Mouse (Mus musculus): ENCODE measurements around the gene Rusc1.
"Not testable (repeated sequence)": the region's sequence is repeated elsewhere in the genome, so short reads cannot be mapped to it uniquely, and the experiment has no call there.

Rusc1 gene

DNA sequence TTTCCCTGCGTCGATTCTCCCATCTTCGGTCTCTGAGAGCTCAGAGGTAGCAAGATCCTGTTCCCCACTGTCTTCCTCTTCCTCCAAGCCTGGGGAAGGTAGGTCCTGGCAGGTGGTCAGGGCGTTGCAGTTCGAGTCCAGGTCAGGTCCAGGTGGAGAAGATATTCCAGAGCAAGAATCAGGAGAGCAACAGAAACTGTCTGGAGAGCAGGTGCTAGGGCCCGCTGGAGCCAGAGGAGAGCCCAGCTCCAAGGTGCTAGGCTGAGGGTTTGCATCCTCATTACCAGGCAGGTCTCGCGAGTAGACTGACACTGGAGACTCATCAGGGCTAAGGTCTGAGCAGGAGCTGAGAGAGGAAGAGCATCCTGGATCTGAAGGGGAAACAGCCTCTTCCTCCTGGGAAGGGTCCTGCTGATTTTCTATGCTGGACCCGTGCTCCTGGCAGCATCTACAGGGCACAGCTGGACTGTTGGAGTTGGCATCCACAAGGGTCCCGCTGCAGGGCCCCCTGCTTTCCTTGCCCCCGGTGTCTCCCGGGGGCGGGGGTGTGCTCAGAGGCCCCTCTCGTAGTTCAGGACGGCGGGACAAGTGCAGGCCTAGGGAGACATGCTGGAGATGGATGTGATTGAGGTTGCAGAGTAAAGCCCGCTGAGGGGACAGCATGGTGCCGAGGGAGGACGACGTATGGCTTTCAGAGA lies 1.2 kb downstream of the Rusc1 start:
- no peak for DNase-seq

DNA sequence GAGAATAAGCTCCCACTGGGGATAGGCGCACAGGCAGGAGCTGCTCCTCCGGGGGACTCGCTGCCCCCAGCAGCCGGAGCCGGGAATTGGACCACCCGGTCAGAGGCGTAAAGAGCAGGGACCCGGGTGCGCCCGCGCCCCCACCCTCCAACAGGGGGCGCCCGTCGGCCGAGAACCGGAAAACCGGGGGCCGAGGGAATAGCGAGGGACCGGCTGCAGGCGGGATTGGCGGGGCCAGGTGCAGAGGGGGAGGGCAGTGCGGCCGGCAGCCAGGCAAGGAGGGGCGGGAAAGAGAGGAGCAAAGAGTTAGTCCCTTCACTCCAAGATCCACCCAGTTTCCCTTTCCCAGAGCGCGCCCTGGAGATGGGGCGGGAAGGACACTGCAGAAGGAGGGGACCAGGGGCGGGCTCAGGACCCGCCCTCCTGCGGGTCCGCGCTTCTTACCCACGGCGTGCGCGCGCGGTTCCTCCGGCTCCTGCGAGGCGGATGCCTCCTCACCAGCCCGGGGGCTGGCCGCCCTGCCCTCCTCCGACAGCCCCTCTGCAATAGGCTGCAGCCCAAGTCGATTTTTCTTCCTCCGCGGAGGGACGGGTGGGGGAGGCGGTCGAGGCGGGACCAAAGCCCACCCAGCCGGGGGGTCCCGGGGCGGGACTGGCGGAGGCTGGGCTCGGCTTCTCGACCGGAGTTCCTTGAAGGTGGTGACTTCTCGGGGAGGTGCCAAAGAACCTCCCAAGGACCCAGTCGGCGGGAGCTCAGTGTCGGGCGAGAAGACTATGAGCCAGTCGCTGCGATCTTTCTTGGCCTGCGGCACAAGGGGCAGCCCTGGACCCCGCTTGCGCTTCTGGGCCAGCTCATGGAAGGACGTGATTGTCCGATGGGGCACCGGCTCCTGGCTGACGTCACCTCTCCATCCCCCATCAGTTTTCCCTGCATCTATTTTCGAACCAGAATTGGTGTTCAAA lies 2.1 kb downstream of the Rusc1 start:
- DNase-seq: peak; percentile 89

DNA sequence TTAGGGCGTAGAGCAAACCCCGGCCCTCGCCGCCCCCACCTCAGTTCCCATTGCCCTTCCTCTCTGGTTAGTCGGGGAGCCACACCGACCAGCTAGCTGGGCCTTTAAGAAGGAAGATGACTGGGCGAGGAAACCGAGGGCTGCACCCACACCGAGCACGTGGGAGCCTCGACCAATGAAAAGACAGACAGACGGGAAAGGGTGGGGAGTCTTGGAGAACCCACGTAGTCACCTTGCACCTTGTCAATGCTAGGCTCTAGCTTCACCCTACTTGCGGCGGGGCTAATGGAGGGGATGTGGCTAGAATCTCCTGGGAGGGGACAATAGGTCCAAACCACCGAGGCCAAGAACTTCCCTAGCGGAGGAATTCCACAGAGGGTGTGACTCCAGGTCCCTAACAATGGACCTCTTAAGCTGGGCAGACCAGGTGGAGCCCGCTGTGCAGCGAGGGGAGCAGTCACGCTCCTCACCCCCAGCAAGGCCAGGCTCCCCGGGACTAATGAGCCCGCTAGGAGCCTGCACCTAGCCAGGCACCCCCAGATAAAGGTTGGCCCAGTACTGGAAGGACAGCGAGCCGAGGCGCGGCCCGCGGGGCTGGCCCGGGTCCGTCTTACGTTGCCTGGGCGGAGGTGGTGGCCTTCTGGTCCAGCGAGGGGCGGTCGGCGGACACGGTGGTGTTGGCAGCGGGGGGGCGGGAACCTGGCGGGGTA lies 3.1 kb downstream of the Rusc1 start:
- DNase-seq: peak; percentile 87

GRCm38 (mm10) chr3:89088974-89089373 lies 4.1 kb downstream of the Rusc1 start:
- DNase-seq: peak; percentile 12

GRCm38 (mm10) chr3:89087338-89088110 lies 5.6 kb downstream of the Rusc1 start:
- peak; percentile 90 for DNase-seq

DNA sequence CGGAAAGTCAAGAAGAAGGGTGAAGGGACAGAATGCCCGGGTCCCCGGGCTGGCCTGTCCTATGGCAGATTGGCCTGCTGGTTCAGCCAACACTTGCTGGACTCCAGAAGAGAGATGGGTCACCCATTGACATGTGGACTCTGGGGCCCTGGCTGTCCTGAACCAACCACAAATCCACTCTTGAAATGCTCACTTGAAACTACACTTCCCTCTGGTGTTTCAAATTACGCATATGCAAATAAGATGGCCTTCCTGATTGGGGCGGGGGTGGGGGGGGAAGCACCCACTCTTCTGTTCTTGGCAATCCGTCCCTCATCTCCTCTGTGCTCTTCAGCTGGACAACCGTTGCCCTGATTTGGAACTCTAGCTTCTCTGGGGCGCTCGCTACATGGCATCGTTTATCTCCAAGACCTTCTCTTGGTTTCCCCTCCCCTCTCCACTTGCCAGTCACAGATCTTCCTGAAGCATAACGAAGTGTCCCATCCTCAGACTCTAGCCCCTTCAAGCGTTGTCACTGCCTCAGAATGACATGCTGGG lies 8.4 kb downstream of the Rusc1 start:
- no peak for DNase-seq

GRCm38 (mm10) chr3:89084133-89084532 lies 9.0 kb downstream of the Rusc1 start:
- no peak for DNase-seq

GRCm38 (mm10) chr3:89082287-89082686 lies 10.8 kb downstream of the Rusc1 start:
- not testable (repeated sequence) for DNase-seq

GRCm38 (mm10) chr3:89077383-89077782 lies 15.7 kb downstream of the Rusc1 start:
- DNase-seq: no peak

GRCm38 (mm10) chr3:89067265-89067664 lies 25.8 kb downstream of the Rusc1 start:
- no peak for DNase-seq

DNA sequence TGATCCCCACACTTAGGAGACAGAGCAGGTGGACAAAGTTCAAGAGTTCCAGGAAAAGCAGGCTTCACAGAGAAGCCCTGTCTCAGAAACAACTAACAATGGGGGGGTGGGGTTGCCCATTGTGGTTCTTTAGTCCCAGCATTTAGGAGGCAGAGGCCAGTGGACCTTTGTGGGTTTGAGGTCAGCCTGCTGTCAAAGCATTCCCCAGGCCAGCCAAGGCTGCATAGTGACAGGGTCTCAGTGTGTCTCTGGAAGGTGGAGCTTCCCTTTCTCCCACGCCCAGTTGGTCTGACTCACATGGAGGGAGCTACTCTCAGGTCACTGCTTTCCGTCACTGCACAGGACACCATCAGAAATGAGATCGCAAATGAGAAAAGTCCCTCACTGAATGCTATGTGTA lies 31.4 kb downstream of the Rusc1 start:
- no peak for DNase-seq

GRCm38 (mm10) chr3:89058783-89059182 lies 34.3 kb downstream of the Rusc1 start:
- peak; percentile 48 for DNase-seq

DNA sequence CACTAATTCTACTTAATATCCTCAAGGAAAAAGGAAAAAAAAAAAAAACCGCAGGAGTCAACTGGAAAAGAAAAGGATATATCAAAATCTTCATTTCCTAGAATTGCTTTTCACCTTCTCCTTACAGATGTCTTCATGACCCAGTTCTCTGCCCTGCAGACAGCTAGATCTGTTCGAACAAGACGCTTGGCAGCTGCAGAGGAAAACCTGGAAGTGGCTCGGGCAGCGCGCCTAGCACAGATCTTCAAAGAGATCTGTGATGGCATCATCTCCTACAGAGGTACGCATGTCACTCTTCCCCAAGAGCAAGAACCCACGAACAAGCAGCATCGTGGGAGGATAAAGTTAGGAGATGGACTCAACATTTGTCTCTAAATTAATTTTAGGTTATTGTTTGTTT lies 34.8 kb downstream of the Rusc1 start:
- no peak for DNase-seq

DNA sequence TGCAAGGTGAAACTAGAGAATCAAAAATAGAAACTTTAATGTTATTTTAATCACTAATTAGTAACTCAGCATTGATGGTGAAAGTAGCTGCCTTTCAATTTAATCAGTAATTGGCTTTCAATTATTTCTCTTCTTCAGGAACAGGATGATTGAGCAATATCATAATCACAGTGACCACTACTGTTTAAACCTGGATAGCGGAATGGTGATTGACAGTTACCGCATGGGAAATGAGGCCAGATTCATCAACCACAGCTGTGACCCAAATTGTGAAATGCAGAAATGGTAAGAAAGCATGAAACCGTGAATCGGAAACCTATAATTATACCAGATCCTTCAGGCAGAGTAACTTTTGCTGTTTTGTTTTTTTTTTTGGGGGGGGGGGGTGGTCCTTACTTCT lies 49.8 kb downstream of the Rusc1 start:
- DNase-seq: no peak
